Mouse (Mus musculus) bone marrow macrophage, adult 2 months (primary cell): ENCODE data around the gene Usp49. TPM values are rescaled to one million over a fixed set of nuclear protein-coding genes. Genes with fewer than 3 reads are reported as not detected.
A peak's percentile ranks its signal among the peaks of the same experiment; 100 is the strongest.

Source experiments
- H3K27ac ChIP-seq: 2 replicates; pipeline ENCODE4 v1.5.1; 2012; ENCODE audit warnings: low read depth, low read length; ENCODE audit not compliant: insufficient read depth
- H3K4me1 ChIP-seq: 2 replicates; pipeline ENCODE4 v1.6.1; 2012; ENCODE audit warnings: low read length; ENCODE audit not compliant: control insufficient read depth, insufficient read depth
- H3K4me3 ChIP-seq: 2 replicates; pipeline ENCODE4 v1.5.1; 2012; ENCODE audit warnings: mild to moderate bottlenecking, low read length, moderate library complexity; ENCODE audit not compliant: insufficient read depth
- CTCF ChIP-seq: IDR thresholded peaks from 2 replicates; pipeline ENCODE4 v1.5.1; 2012; ENCODE audit warnings: low read depth, mild to moderate bottlenecking, low read length, moderate library complexity
- POLR2A ChIP-seq: IDR thresholded peaks from 2 replicates; pipeline ENCODE4 v1.6.1; 2012; ENCODE audit warnings: mild to moderate bottlenecking, low read depth, low read length, borderline replicate concordance
- polyA plus RNA-seq: library from polyadenylated mRNA; stranded (reverse); fragments of >200 nt; gene quantifications from 2 replicates; pipeline ENCODE4 v1.2.4, GENCODE M21; 2012; ENCODE audit not compliant: missing spikeins, insufficient read depth, insufficient read length

The Usp49 gene
- polyA plus RNA-seq, 1 experiment = 8.6 TPM

GRCm38 (mm10) chr17:47688608-47689575 is 58.4 kb downstream of the Usp49 start, which contains the start of gene Frs3:
Gene Frs3 (plus strand): TSS chr17:47689030.
- H3K27ac ChIP-seq = peak within 1 kb of the TSS; percentile 61; the same call in 1 of the 2 replicates
- peaks cover 17% of the 10 kb centered on the region for H3K4me1 ChIP-seq
- no peak for TF ChIP-seq POLR2A
- no peak for TF ChIP-seq CTCF
- peak within 1 kb of the TSS; percentile 77 for H3K4me3 ChIP-seq

GRCm38 (mm10) chr17:47689894-47690293 is 59.4 kb downstream of the Usp49 start:
- Histone ChIP-seq H3K4me1 (peaks cover 19% of the 10 kb centered on the region), H3K27ac (no peak overlapping the region), H3K4me3 (no peak overlapping the region)
- TF ChIP-seq POLR2A (no peak), CTCF (no peak)

GRCm38 (mm10) chr17:47691650-47692049 is 61.2 kb downstream of the Usp49 start:
- no peak for TF ChIP-seq POLR2A
- TF ChIP-seq CTCF = no peak
- Histone ChIP-seq H3K4me1 (peaks cover 22% of the 10 kb centered on the region), H3K4me3 (no peak overlapping the region), H3K27ac (no peak overlapping the region)

GRCm38 (mm10) chr17:47693671-47694441 is 63.4 kb downstream of the Usp49 start:
- Histone ChIP-seq H3K4me1 (peaks cover 18% of the 10 kb centered on the region), H3K27ac (no peak overlapping the region), H3K4me3 (peak overlapping the region; percentile 65)
- no peak for TF ChIP-seq CTCF
- no peak for TF ChIP-seq POLR2A

GRCm38 (mm10) chr17:47694442-47694502 is 63.8 kb downstream of the Usp49 start, which contains the start of gene Gm21981:
Gene Gm21981 (minus strand): TSS chr17:47694455.
- H3K27ac ChIP-seq = no peak within 1 kb of the TSS
- peak within 1 kb of the TSS; percentile 65 for H3K4me3 ChIP-seq
- TF ChIP-seq POLR2A = no peak
- TF ChIP-seq CTCF = no peak
- peaks cover 17% of the 10 kb centered on the region for H3K4me1 ChIP-seq

GRCm38 (mm10) chr17:47694503-47695336 is 64.2 kb downstream of the Usp49 start, which contains the start of gene Prickle4:
Gene Prickle4 (minus strand): TSS chr17:47694736.
- H3K4me1 ChIP-seq = peaks cover 14% of the 10 kb centered on the region
- peak within 1 kb of the TSS; percentile 65 for H3K4me3 ChIP-seq
- TF ChIP-seq POLR2A = no peak
- peak; percentile 65 for TF ChIP-seq CTCF
- H3K27ac ChIP-seq = no peak within 1 kb of the TSS

- Histone ChIP-seq H3K4me1 (peaks cover 14% of the 10 kb centered on the region), H3K4me3 (peak overlapping the region; percentile 65), H3K27ac (no peak overlapping the region)
- TF ChIP-seq POLR2A (no peak), CTCF (no peak)
These were observed 64.8 kb downstream of the Usp49 start for GRCm38 (mm10) chr17:47695337-47695710.

- no peak overlapping the region for H3K27ac ChIP-seq
- H3K4me1 ChIP-seq = peaks cover 8% of the 10 kb centered on the region; the same call in 1 of the 2 replicates
- no peak overlapping the region for H3K4me3 ChIP-seq
- TF ChIP-seq CTCF = no peak
- no peak for TF ChIP-seq POLR2A
These were observed 67.7 kb downstream of the Usp49 start for GRCm38 (mm10) chr17:47698156-47698555.

- TF ChIP-seq CTCF = no peak
- TF ChIP-seq POLR2A = no peak
- Histone ChIP-seq H3K27ac (no peak overlapping the region), H3K4me1 (peaks cover 4% of the 10 kb centered on the region; the same call in 1 of the 2 replicates), H3K4me3 (no peak overlapping the region)
These were observed 68.6 kb downstream of the Usp49 start for GRCm38 (mm10) chr17:47699055-47699454.
